Comparison of ENCODE assay signal across 10 mouse cellular contexts in the genomic region with DNA sequence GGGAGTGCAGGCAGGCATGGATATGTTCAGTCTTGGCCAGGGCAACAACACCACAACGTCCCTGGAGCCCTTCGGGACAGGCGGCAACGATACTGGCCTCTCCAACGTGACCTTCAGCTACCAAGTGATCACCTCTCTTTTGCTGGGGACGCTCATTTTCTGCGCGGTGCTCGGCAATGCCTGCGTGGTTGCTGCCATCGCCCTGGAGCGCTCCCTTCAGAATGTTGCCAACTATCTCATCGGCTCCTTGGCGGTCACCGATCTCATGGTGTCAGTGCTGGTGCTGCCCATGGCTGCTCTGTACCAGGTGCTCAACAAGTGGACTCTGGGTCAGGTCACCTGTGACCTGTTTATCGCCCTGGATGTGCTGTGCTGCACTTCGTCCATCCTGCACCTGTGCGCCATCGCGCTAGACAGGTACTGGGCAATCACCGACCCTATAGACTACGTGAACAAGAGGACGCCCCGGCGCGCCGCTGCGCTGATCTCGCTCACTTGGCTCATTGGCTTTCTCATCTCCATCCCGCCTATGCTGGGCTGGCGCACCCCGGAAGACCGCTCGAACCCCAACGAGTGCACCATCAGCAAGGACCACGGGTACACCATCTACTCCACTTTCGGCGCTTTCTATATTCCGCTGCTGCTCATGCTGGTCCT. TPM values are rescaled to one million over a fixed set of nuclear protein-coding genes. Genes with fewer than 3 reads are reported as not detected.
A peak's percentile ranks its signal among the peaks of the same experiment; 100 is the strongest.
DNase-seq lines count a peak whose midpoint lies in the region; ATAC-seq lines count a peak whose summit lies in the region.
"Had no signal": no experiment of that assay in that cellular context is flagged by ENCODE, and none has a peak within 500 bp of the region (broad histone marks: within the 10 kb centered on the region; RNA-seq: fewer than 3 reads in every experiment).

No protein-coding gene starts in this region.

- peaks cover 36% of the 10 kb centered on the region for H3K27me3 ChIP-seq in limb, embryonic 11.5 days (ENCODE audit: control insufficient read depth, insufficient read depth, low read length)

- peak; percentile 39 for DNase-seq in layer of hippocampus, adult 11-12 months (ENCODE audit: low spot score)
- no peak for DNase-seq in layer of hippocampus, adult 9-10 months (ENCODE audit: low spot score)
- DNase-seq in frontal cortex, postnatal 10 days (ENCODE audit: low spot score in 2 of 2) = peak; percentile 12 to 40
- DNase-seq in limb, embryonic 11.5 days (ENCODE audit: low spot score) = peak; percentile 23
- DNase-seq in right cerebral cortex, postnatal 14 days = peak; percentile 29
- no peak for DNase-seq in heart, adult 18-20 months
- DNase-seq in kidney, postnatal 14 days = no peak
- no peak for DNase-seq in liver

- no peak; the same call in 1 of the 2 replicates for ATAC-seq in limb, embryonic 11.5 days (ENCODE audit: insufficient number of reproducible peaks, low FRiP score, low TSS enrichment, low read depth)
- ATAC-seq: Patski had no signal

- no peaks in the 10 kb centered on the region for H3K36me3 ChIP-seq in limb, embryonic 11.5 days (ENCODE audit: control insufficient read depth, insufficient read depth, low read length)

- under 1% methylated on average over 39 of the region's 39 CpGs for WGBS in limb, embryonic 11.5 days

- no peak overlapping the region for H3K9ac ChIP-seq in limb, embryonic 11.5 days (ENCODE audit: low read length)

- no peak overlapping the region for H3K4me3 ChIP-seq in limb, embryonic 11.5 days (ENCODE audit: low read depth, low read length)

- H3K4me1 ChIP-seq in limb, embryonic 11.5 days (ENCODE audit: control insufficient read depth, insufficient read depth, low read length) = no peaks in the 10 kb centered on the region

- H3K27ac ChIP-seq in limb, embryonic 11.5 days (replicated peaks; ENCODE audit: low read depth, low read length) = no peak overlapping the region

- H3K4me2 ChIP-seq in limb, embryonic 11.5 days (ENCODE audit: low read depth, severe bottlenecking) = no peak overlapping the region

- no peaks in the 10 kb centered on the region for H3K9me3 ChIP-seq in limb, embryonic 11.5 days (ENCODE audit: control insufficient read depth, low read length)

RNA-seq across cellular contexts. Expression of gene Htr1a, which starts 0.9 kb away (rescaled TPM):
- polyA plus RNA-seq in limb, embryonic 11.5 days (2014; fragmentation: Nextera tagmentation; extraction: Ambion mirVana) = not detected in 2 replicates
- not detected for total RNA-seq in heart, adult 18-20 months (2021)
- polyA plus RNA-seq: heart, embryonic 16.5 days; Patski had no signal

Comparison
In these comparisons a context has a peak if more than half of its experiments do, and no peak if none do; other contexts are left out.
1. DNase-seq: peak in layer of hippocampus, adult 11-12 months (single experiment), frontal cortex, postnatal 10 days (2 of 2), limb, embryonic 11.5 days (single experiment) and right cerebral cortex, postnatal 14 days (single experiment); none in layer of hippocampus, adult 9-10 months (single experiment), heart, adult 18-20 months (0 of 2), kidney, postnatal 14 days (single experiment) and liver (single experiment).